Mouse (Mus musculus): ENCODE measurements around the gene Sec31b.

The Sec31b gene

DNA sequence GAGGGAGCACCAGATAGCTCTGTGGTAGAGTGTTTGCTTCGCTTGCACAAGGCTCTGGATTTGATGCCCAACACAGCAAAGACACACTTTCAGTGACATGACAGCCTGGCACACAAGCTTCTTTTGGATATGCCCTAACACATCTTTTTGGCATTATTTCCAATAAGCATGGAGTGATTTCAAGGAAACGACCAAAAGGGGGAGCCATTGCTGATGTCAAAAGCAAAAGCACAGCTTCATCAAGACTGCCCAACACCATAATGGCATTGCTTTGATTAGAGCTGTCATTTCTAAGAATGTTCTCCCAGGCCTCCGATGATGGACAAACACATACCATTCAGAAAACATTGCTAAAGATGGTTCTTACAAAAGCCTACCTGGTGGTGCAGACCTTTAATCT is 69.1 kb downstream of the Sec31b start:
- no peak for DNase-seq (ENCODE audit: low read depth, low spot score)

DNA sequence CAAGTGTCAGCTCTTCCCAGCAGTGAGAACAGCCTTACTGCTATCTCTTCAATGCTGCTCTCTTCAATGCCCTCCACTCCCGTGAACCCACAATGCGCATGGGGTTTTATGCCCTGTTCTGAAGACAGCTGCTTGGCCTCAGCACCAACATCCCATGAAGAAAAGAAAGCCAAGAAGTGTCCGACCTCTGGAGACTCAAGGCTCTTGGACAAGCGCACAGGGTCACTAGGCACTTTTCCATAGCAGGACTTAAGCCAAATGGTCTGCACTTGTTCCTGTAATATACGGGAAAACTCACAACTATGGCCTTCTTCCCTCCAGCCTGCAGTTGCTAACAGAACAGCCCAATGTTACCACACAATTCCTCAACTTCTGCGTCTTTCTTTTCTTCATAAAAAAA is 70.4 kb downstream of the Sec31b start:
- DNase-seq (ENCODE audit: low read depth, low spot score) = no peak

DNA sequence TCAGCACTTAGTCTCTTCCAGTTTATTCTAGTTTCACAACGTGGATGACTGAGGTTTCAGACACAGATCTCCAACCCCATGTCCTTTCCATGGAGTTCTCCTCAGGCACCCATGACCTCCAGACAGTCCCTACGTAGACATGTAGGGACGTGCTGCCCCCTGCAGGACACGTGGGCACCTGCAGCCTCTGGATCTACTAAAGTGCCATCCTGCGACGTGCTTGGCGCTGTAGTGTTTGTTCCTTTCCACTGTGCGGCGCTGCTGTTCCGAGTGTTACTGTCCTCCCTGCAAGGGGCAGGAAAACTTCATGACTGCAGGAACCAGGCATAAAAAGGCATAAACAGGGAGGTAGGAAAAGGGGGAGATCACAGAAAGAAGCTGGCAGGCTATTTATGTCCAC is 71.5 kb downstream of the Sec31b start:
- peak; percentile 45 for DNase-seq (ENCODE audit: low read depth, low spot score)

Measured in c-Kit-negative CD71-positive TER-119-positive erythroid progenitor cells, embryonic 14.5 days (primary cell).